Mouse (Mus musculus): ENCODE results near the gene Mdm2. TPM values are rescaled to one million over a fixed set of nuclear protein-coding genes. Genes with fewer than 3 reads are reported as not detected.

Mdm2 gene
- total and polyA plus RNA-seq, 3 experiments: 79.8 to 136 (median 112) TPM

- Histone ChIP-seq H3K9ac (ENCODE audit: insufficient read depth, low read depth) (no peak overlapping the region), H3K4me2 (ENCODE audit: insufficient read depth, low read depth, poor library complexity, severe bottlenecking) (no peak overlapping the region), H3K4me3 (replicated peaks in 1 of 3; ENCODE audit: low read depth in 2 of 3, low read length in 2 of 3, poor library complexity in 1 of 3) (no peak overlapping the region), H3K9me3 (replicated peaks; ENCODE audit: low read length) (no peaks in the 10 kb centered on the region), H3K36me3 (replicated peaks in 1 of 2; ENCODE audit: control insufficient read depth in 1 of 2, insufficient read depth in 1 of 2, low read length in 1 of 2) (peaks cover 80 to 87% of the 10 kb centered on the region in 2 experiments), H3K27me3 (replicated peaks) (no peaks in the 10 kb centered on the region), H3K4me1 (ENCODE audit: control insufficient read depth in 1 of 2, insufficient read depth in 2 of 2) (no peaks in the 10 kb centered on the region), H3K27ac (ENCODE audit: insufficient read depth, low read depth) (no peak overlapping the region), H3K79me2 (replicated peaks; ENCODE audit: control insufficient read depth, extremely low read depth, insufficient read depth, poor library complexity, severe bottlenecking) (peaks cover 48% of the 10 kb centered on the region)
- in situ Hi-C loops (cut with MboI; ENCODE audit: low pct_ligation_motif_present, low pct_unique_long_range_greater_than_20kb, low sequenced_read_pairs) (no loop called here), dilution Hi-C loops (cut with MboI; ENCODE audit: extremely low pct_ligation_motif_present, extremely low pct_unique_long_range_greater_than_20kb, low sequenced_read_pairs) (no loop called here)
- no peak for DNase-seq (ENCODE audit: extremely low read depth)
- TF ChIP-seq CHD1 (IDR thresholded peaks at IDR 0.05; ENCODE audit: low read depth, low read length) (no peak), KAT2A (IDR thresholded peaks at IDR 0.05; ENCODE audit: insufficient replicate concordance, low read length) (no peak), TBP (conservative IDR thresholded peaks at IDR 0.05; ENCODE audit: low read depth, low read length) (no peak), JUN (IDR thresholded peaks at IDR 0.05; ENCODE audit: insufficient read depth, low read depth, low read length) (no peak), ZMIZ1 (IDR thresholded peaks at IDR 0.05; ENCODE audit: low read depth, low read length) (no peak)
Measured at GRCm38 (mm10) chr10:117696021-117696826, 14.3 kb downstream of the Mdm2 start.

GRCm38 (mm10) chr10:117695605-117696004, 15.0 kb downstream of the Mdm2 start:
- DNase-seq (ENCODE audit: extremely low read depth): no peak
- no peak overlapping the region for H3K9ac ChIP-seq (ENCODE audit: insufficient read depth, low read depth)
- no peak overlapping the region for H3K4me3 ChIP-seq (replicated peaks in 1 of 3; ENCODE audit: low read depth in 2 of 3, low read length in 2 of 3, poor library complexity in 1 of 3)
- H3K36me3 ChIP-seq (replicated peaks in 1 of 2; ENCODE audit: control insufficient read depth in 1 of 2, insufficient read depth in 1 of 2, low read length in 1 of 2): peaks cover 78 to 89% of the 10 kb centered on the region in 2 experiments
- H3K9me3 ChIP-seq (replicated peaks; ENCODE audit: low read length): no peaks in the 10 kb centered on the region
- H3K27me3 ChIP-seq (replicated peaks): no peaks in the 10 kb centered on the region
- dilution Hi-C loops (cut with MboI; ENCODE audit: extremely low pct_ligation_motif_present, extremely low pct_unique_long_range_greater_than_20kb, low sequenced_read_pairs) (no loop called here), in situ Hi-C loops (cut with MboI; ENCODE audit: low pct_ligation_motif_present, low pct_unique_long_range_greater_than_20kb, low sequenced_read_pairs) (no loop called here)
- H3K27ac ChIP-seq (ENCODE audit: insufficient read depth, low read depth): no peak overlapping the region
- TF ChIP-seq SIN3A (IDR thresholded peaks at IDR 0.05; ENCODE audit: low read length) (no peak), E2F4 (IDR thresholded peaks at IDR 0.05; ENCODE audit: insufficient replicate concordance, low read depth, low read length) (no peak), PAX5 (IDR thresholded peaks at IDR 0.05; ENCODE audit: low read length) (no peak), MYC (IDR thresholded peaks at IDR 0.05; ENCODE audit: low read depth, low read length) (no peak), UBTF (IDR thresholded peaks at IDR 0.05; ENCODE audit: low read depth, low read length) (no peak), RAD21 (IDR thresholded peaks at IDR 0.05; ENCODE audit: low read depth, low read length) (no peak), JUN (IDR thresholded peaks at IDR 0.05; ENCODE audit: insufficient read depth, low read depth, low read length) (no peak), RCOR1 (conservative IDR thresholded peaks at IDR 0.05; ENCODE audit: low read depth, low read length) (no peak), ETS1 (conservative IDR thresholded peaks at IDR 0.05; ENCODE audit: low read depth, low read length) (no peak), MAFK (IDR thresholded peaks at IDR 0.05; ENCODE audit: insufficient replicate concordance, low read length) (no peak), CTCF (conservative IDR thresholded peaks at IDR 0.05 in 1 of 2, IDR thresholded peaks at IDR 0.05 in 1 of 2; ENCODE audit: low read depth in 2 of 2, low read length in 2 of 2) (no peak), TCF12 (IDR thresholded peaks at IDR 0.05; ENCODE audit: low read depth, low read length) (no peak), IRF4 (IDR thresholded peaks at IDR 0.05; ENCODE audit: low read depth, low read length) (no peak), KAT2A (IDR thresholded peaks at IDR 0.05; ENCODE audit: insufficient replicate concordance, low read length) (no peak), CHD2 (IDR thresholded peaks at IDR 0.05; ENCODE audit: low read length) (no peak), HCFC1 (IDR thresholded peaks at IDR 0.05; ENCODE audit: low read depth, low read length) (no peak), ZNF384 (IDR thresholded peaks at IDR 0.05; ENCODE audit: low read depth, low read length) (no peak)
- no peak overlapping the region for H3K4me2 ChIP-seq (ENCODE audit: insufficient read depth, low read depth, poor library complexity, severe bottlenecking)
- H3K79me2 ChIP-seq (replicated peaks; ENCODE audit: control insufficient read depth, extremely low read depth, insufficient read depth, poor library complexity, severe bottlenecking): peaks cover 43% of the 10 kb centered on the region
- no peaks in the 10 kb centered on the region for H3K4me1 ChIP-seq (ENCODE audit: control insufficient read depth in 1 of 2, insufficient read depth in 2 of 2)
